ENCODE assay signal across 8 mouse cellular contexts in genomic region chr5:113942580-113942979, GRCm38 (mm10). TPM values are rescaled to one million over a fixed set of nuclear protein-coding genes. Genes with fewer than 3 reads are reported as not detected.
DNase-seq lines count a peak whose midpoint lies in the region; ATAC-seq and TF ChIP-seq lines count a peak whose summit lies in the region.
"Had no signal": no experiment of that assay in that cellular context is flagged by ENCODE, and none has a peak within 500 bp of the region (broad histone marks: within the 10 kb centered on the region; RNA-seq: fewer than 3 reads in every experiment).

No protein-coding gene starts in this region.

- TF ChIP-seq RAD21 in CH12.LX (IDR thresholded peaks at IDR 0.05; ENCODE audit: low read depth, low read length): no peak

- peaks cover 54% of the 10 kb centered on the region for H3K36me3 ChIP-seq in kidney, postnatal 0 days (ENCODE audit: insufficient read depth, low read length)
- H3K36me3 ChIP-seq in CH12.LX (replicated peaks in 1 of 2; ENCODE audit: control insufficient read depth in 1 of 2, insufficient read depth in 1 of 2, low read length in 1 of 2): peaks cover 62 to 86% of the 10 kb centered on the region in 2 experiments
- H3K36me3 ChIP-seq in intestine, embryonic 16.5 days (ENCODE audit: control insufficient read depth, insufficient read depth, low read length): peaks cover 14% of the 10 kb centered on the region

- dilution Hi-C loops in CH12.LX (cut with MboI; ENCODE audit: extremely low pct_ligation_motif_present, extremely low pct_unique_long_range_greater_than_20kb, low sequenced_read_pairs): no loop called here

- H3K4me3 ChIP-seq in kidney, postnatal 0 days (replicated peaks; ENCODE audit: low read depth, low read length): no peak overlapping the region
- H3K4me3 ChIP-seq in CH12.LX (replicated peaks in 1 of 3; ENCODE audit: low read depth in 2 of 3, low read length in 2 of 3, poor library complexity in 1 of 3): no peak overlapping the region
- no peak overlapping the region for H3K4me3 ChIP-seq in intestine, embryonic 16.5 days (ENCODE audit: low read length)
- H3K4me3 ChIP-seq: limb, embryonic 12.5 days had no signal

- DNase-seq in kidney, postnatal 0 days (ENCODE audit: low spot score): peak; percentile 36
- no peak for DNase-seq in kidney, adult 9 months
- peak; percentile 33 for DNase-seq in CH12.LX (ENCODE audit: extremely low read depth)
- peak; percentile 93 for DNase-seq in WW6 (ENCODE audit: low read depth, low spot score)
- DNase-seq in lung, postnatal 4 days: peak; percentile 56 to 60
- DNase-seq in heart, postnatal 25 days (ENCODE audit: low spot score): no peak

- no peak for TF ChIP-seq POLR2A in CH12.LX (IDR thresholded peaks at IDR 0.05; ENCODE audit: low read depth, low read length)

- H3K27me3 ChIP-seq in kidney, postnatal 0 days (ENCODE audit: insufficient read depth, low read length): no peaks in the 10 kb centered on the region
- no peaks in the 10 kb centered on the region for H3K27me3 ChIP-seq in CH12.LX (replicated peaks)
- H3K27me3 ChIP-seq in intestine, embryonic 16.5 days (replicated peaks; ENCODE audit: control insufficient read depth, insufficient read depth, low read length): no peaks in the 10 kb centered on the region
- H3K27me3 ChIP-seq: limb, embryonic 12.5 days had no signal

- TF ChIP-seq EP300 in CH12.LX (IDR thresholded peaks at IDR 0.05; ENCODE audit: low read length): no peak

- intact Hi-C loops in heart, postnatal 25 days (cut with DNase I): no loop called here

- H3K79me2 ChIP-seq in CH12.LX (replicated peaks; ENCODE audit: control insufficient read depth, extremely low read depth, insufficient read depth, poor library complexity, severe bottlenecking): no peaks in the 10 kb centered on the region

- no peak for ATAC-seq in kidney, postnatal 0 days (replicated peaks; ENCODE audit: low FRiP score, low read depth)
- no peak for ATAC-seq in intestine, embryonic 16.5 days

- TF ChIP-seq CTCF in kidney, postnatal 0 days (IDR thresholded peaks at IDR 0.05; ENCODE audit: low read depth): peak; percentile 59
- peak in 1 of 2 experiments; percentile 52; a peak in 2 of 4 replicates for TF ChIP-seq CTCF in CH12.LX (conservative IDR thresholded peaks at IDR 0.05 in 1 of 2, IDR thresholded peaks at IDR 0.05 in 1 of 2; ENCODE audit: low read depth in 2 of 2, low read length in 2 of 2)

- H3K27ac ChIP-seq in kidney, postnatal 0 days: no peak overlapping the region
- H3K27ac ChIP-seq in CH12.LX (ENCODE audit: insufficient read depth, low read depth): no peak overlapping the region
- H3K27ac ChIP-seq in intestine, embryonic 16.5 days (ENCODE audit: low read length): no peak overlapping the region
- H3K27ac ChIP-seq: limb, embryonic 12.5 days had no signal

- H3K4me2 ChIP-seq in kidney, postnatal 0 days (ENCODE audit: low read length): no peak overlapping the region
- H3K4me2 ChIP-seq in CH12.LX (ENCODE audit: insufficient read depth, low read depth, poor library complexity, severe bottlenecking): no peak overlapping the region
- H3K4me2 ChIP-seq in intestine, embryonic 16.5 days (ENCODE audit: low read depth, low read length): no peak overlapping the region
- H3K4me2 ChIP-seq: limb, embryonic 12.5 days had no signal

- in situ Hi-C loops in CH12.LX (cut with MboI; ENCODE audit: low pct_ligation_motif_present, low pct_unique_long_range_greater_than_20kb, low sequenced_read_pairs): no loop called here

- no peaks in the 10 kb centered on the region for H3K9me3 ChIP-seq in kidney, postnatal 0 days (replicated peaks; ENCODE audit: low read length)
- H3K9me3 ChIP-seq in CH12.LX (replicated peaks; ENCODE audit: low read length): no peaks in the 10 kb centered on the region
- no peaks in the 10 kb centered on the region for H3K9me3 ChIP-seq in intestine, embryonic 16.5 days (ENCODE audit: control insufficient read depth, low read length)
- H3K9me3 ChIP-seq: limb, embryonic 12.5 days had no signal

- no peak overlapping the region for H3K9ac ChIP-seq in kidney, postnatal 0 days (ENCODE audit: low read depth, low read length)
- no peak overlapping the region for H3K9ac ChIP-seq in CH12.LX (ENCODE audit: insufficient read depth, low read depth)
- H3K9ac ChIP-seq in intestine, embryonic 16.5 days (ENCODE audit: low read depth, low read length): no peak overlapping the region
- H3K9ac ChIP-seq: limb, embryonic 12.5 days had no signal

- H3K4me1 ChIP-seq in kidney, postnatal 0 days (replicated peaks; ENCODE audit: insufficient read depth, low read length): no peaks in the 10 kb centered on the region
- H3K4me1 ChIP-seq in CH12.LX (ENCODE audit: control insufficient read depth in 1 of 2, insufficient read depth in 2 of 2): peaks cover 0 to 27% of the 10 kb centered on the region in 2 experiments; a peak in 2 of 4 replicates
- H3K4me1 ChIP-seq in intestine, embryonic 16.5 days (ENCODE audit: control insufficient read depth, insufficient read depth, low read length): no peaks in the 10 kb centered on the region
- H3K4me1 ChIP-seq: limb, embryonic 12.5 days had no signal

- 83% methylated on average over 12 of the region's 12 CpGs for WGBS in kidney, postnatal 0 days
- 78% methylated on average over 12 of the region's 12 CpGs for WGBS in intestine, embryonic 16.5 days

TF ChIP-seq in CH12.LX, 34 proteins besides CTCF, POLR2A, EP300 and RAD21:
- TF ChIP-seq BHLHE40 (IDR thresholded peaks at IDR 0.05; ENCODE audit: low read depth, low read length) (no peak), TBP (conservative IDR thresholded peaks at IDR 0.05; ENCODE audit: low read depth, low read length) (no peak), PAX5 (IDR thresholded peaks at IDR 0.05; ENCODE audit: low read length) (no peak), NRF1 (IDR thresholded peaks at IDR 0.05; ENCODE audit: low read depth, low read length) (no peak), SMC3 (IDR thresholded peaks at IDR 0.05; ENCODE audit: low read depth, low read length) (no peak), GABPA (IDR thresholded peaks at IDR 0.05; ENCODE audit: insufficient replicate concordance, low read depth, low read length) (no peak), MYC (IDR thresholded peaks at IDR 0.05; ENCODE audit: low read depth, low read length) (no peak), CHD1 (IDR thresholded peaks at IDR 0.05; ENCODE audit: low read depth, low read length) (no peak), ETS1 (conservative IDR thresholded peaks at IDR 0.05; ENCODE audit: low read depth, low read length) (no peak), ZNF384 (IDR thresholded peaks at IDR 0.05; ENCODE audit: low read depth, low read length) (no peak), JUND (conservative IDR thresholded peaks at IDR 0.05; ENCODE audit: low read depth, low read length) (no peak), USF2 (conservative IDR thresholded peaks at IDR 0.05; ENCODE audit: low read depth, low read length) (no peak), JUN (IDR thresholded peaks at IDR 0.05; ENCODE audit: insufficient read depth, low read depth, low read length) (no peak), ZKSCAN1 (IDR thresholded peaks at IDR 0.05; ENCODE audit: borderline replicate concordance, low read depth, low read length) (no peak), NELFE (IDR thresholded peaks at IDR 0.05; ENCODE audit: low read depth, low read length) (no peak), CHD2 (IDR thresholded peaks at IDR 0.05; ENCODE audit: low read length) (no peak), UBTF (IDR thresholded peaks at IDR 0.05; ENCODE audit: low read depth, low read length) (no peak), RCOR1 (conservative IDR thresholded peaks at IDR 0.05; ENCODE audit: low read depth, low read length) (no peak), USF1 (IDR thresholded peaks at IDR 0.05; ENCODE audit: low read depth, low read length) (no peak), TCF12 (IDR thresholded peaks at IDR 0.05; ENCODE audit: low read depth, low read length) (no peak)

RNA-seq across cellular contexts. Expression of gene Coro1c, which starts 34.0 kb away (rescaled TPM):
- polyA plus RNA-seq in kidney, postnatal 0 days (2015; fragmentation: Nextera tagmentation; extraction: Ambion mirVana): 69.5 and 86.7 TPM in 2 replicates
- total RNA-seq in CH12.LX (2012; rRNA removed) (66.1 and 74.6 TPM in 2 replicates), CH12.LX (2014; rRNA removed) (67.9 and 69.9 TPM in 2 replicates)
- 87.4 and 96.4 TPM in 2 replicates for polyA plus RNA-seq in CH12.LX (2012; ENCODE audit: insufficient read length, low read depth)
- 175 and 183 TPM in 2 replicates for polyA plus RNA-seq in intestine, embryonic 16.5 days (2015; fragmentation: Nextera tagmentation; extraction: Ambion mirVana)
- 10 to 100 TPM; 34.5 to 35.2 TPM for total RNA-seq in heart, postnatal 25 days (2021)

RNA-seq across cellular contexts. Expression of gene Ssh1, which starts 51.1 kb away (rescaled TPM):
- polyA plus RNA-seq in kidney, postnatal 0 days (2015; fragmentation: Nextera tagmentation; extraction: Ambion mirVana): 9.9 and 10.0 TPM in 2 replicates
- total RNA-seq in CH12.LX (2012; rRNA removed) (5.6 and 8.2 TPM in 2 replicates), CH12.LX (2014; rRNA removed) (2.3 and 3.0 TPM in 2 replicates)
- 8.1 and 8.9 TPM in 2 replicates for polyA plus RNA-seq in CH12.LX (2012; ENCODE audit: insufficient read length, low read depth)
- polyA plus RNA-seq in intestine, embryonic 16.5 days (2015; fragmentation: Nextera tagmentation; extraction: Ambion mirVana): 7.1 and 7.8 TPM in 2 replicates
- 10 to 100 TPM; 13.4 to 16.9 TPM for total RNA-seq in heart, postnatal 25 days (2021)

Comparison
In these comparisons a context has a peak if more than half of its experiments do, and no peak if none do; other contexts are left out.
1. DNase-seq: peak in kidney, postnatal 0 days (single experiment), CH12.LX (single experiment), WW6 (single experiment) and lung, postnatal 4 days (2 of 2); none in kidney, adult 9 months (single experiment) and heart, postnatal 25 days (single experiment).